Mouse (Mus musculus) kidney, adult 8-10 months (tissue): ENCODE data around the gene Tbc1d30.

ENCODE experiments used
- DNase-seq, 2 experiments: peaks; one replicate each; pipeline ENCODE4 v3.0.0; 2022

Gene Tbc1d30

DNA sequence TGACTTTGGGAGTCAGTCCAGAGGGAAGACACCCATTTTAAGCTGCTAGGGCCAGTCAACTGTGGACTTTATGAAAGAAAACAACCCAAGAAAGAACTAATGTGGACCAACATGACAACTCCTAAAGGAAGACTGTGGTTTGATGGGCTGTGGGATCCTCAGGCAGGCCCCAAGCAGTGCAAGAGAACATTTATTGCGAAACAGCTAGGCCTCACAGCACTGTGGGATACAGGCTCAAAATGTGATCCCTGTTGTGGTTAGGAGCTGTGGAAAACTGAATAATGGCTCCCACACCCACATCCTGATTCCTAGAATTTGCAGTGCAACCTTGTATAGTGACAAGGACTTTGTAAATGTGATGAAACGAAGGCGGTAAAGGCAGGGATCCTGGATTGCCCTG is 134.3 kb downstream of the Tbc1d30 start:
- DNase-seq: no peak
